Mouse (Mus musculus): Measurements from ENCODE around the gene U2surp.

DNA sequence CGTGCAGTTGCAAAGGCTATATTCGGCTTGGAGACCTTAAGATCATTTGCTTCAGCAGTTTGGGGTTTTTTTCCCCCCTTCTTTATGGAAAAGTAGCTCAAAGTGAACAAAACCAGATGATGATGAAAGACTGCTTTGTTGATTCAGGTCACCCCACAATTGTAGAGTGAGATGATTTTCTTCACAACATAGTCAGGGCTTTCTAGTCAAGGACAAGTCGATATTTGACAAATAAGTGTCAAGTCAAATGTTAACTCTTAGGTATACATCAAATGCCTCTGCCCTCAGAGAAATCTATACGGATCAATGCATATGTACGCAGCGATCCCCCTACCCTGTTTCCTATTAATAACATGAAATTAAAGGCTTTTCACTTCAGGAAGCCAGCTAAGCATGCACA lies 30.7 kb upstream of the U2surp start:
- TF ChIP-seq GATA1 (IDR thresholded peaks at IDR 0.05; ENCODE audit: borderline replicate concordance, low read length) (no peak), FLI1 (IDR thresholded peaks at IDR 0.05; ENCODE audit: low read length) (no peak)
